Mouse (Mus musculus) heart, postnatal 25 days (tissue): ENCODE results near the gene Phlda3. TPM values are rescaled to one million over a fixed set of nuclear protein-coding genes. Genes with fewer than 3 reads are reported as not detected.

ENCODE experiments used
- DNase-seq: peaks from one replicate; pipeline ENCODE4 v3.0.0; 2022; ENCODE audit warnings: low spot score
- intact Hi-C: fragments of 180-260 bp; cut with DNase I; formaldehyde crosslinking; loops from one replicate; pipeline ENCODE4 v1.15.1; 2025
- total RNA-seq, 2 experiments: library from RNA; stranded (reverse); gene quantifications; 2 replicates each; pipeline ENCODE4 v1.2.3; 2021

Gene Phlda3
- 10 to 100 TPM; 12.9 to 14.6 TPM for total RNA-seq

GRCm38 (mm10) chr1:135765645-135766591, at the start of gene Phlda3:
Phlda3 (plus strand) TSS chr1:135766119.
- intact Hi-C loops = no loop called here
- peak; percentile 80 for DNase-seq

- DNase-seq = peak; percentile 56
- intact Hi-C loops = loop anchor here (1.0 to 2.0 kb wide), 3 partner anchors 33 to 69 kb away; no protein-coding TSS in a partner anchor
These were observed 46.4 kb upstream of the Phlda3 start for GRCm38 (mm10) chr1:135719486-135719885.

- intact Hi-C loops = loop anchor here (1.0 to 2.0 kb wide), 3 partner anchors 32 to 69 kb away; no protein-coding TSS in a partner anchor
- no peak for DNase-seq
These were observed 45.9 kb upstream of the Phlda3 start, which contains the start of gene Csrp1 for GRCm38 (mm10) chr1:135719983-135720382. Csrp1 (plus strand) TSS chr1:135720061.

- intact Hi-C loops = no loop called here
These were observed 42.9 kb upstream of the Phlda3 start for GRCm38 (mm10) chr1:135723016-135723415.

GRCm38 (mm10) chr1:135724134-135724533, 41.8 kb upstream of the Phlda3 start:
- no peak for DNase-seq
- intact Hi-C loops = no loop called here

More at GRCm38 (mm10) chr1:135723016-135723415, 42.9 kb upstream of the Phlda3 start:
- DNase-seq = no peak

- intact Hi-C loops = no loop called here
- no peak for DNase-seq
These were observed 40.6 kb upstream of the Phlda3 start for GRCm38 (mm10) chr1:135725324-135725723.

- intact Hi-C loops = no loop called here
- no peak for DNase-seq
These were observed 40.0 kb upstream of the Phlda3 start for GRCm38 (mm10) chr1:135725936-135726335.

GRCm38 (mm10) chr1:135728631-135729366, 37.1 kb upstream of the Phlda3 start:
- intact Hi-C loops = no loop called here

GRCm38 (mm10) chr1:135729367-135729713, 36.6 kb upstream of the Phlda3 start:
- DNase-seq = no peak

More at GRCm38 (mm10) chr1:135728631-135729366, 37.1 kb upstream of the Phlda3 start:
- DNase-seq = peak; percentile 87

GRCm38 (mm10) chr1:135729821-135730220, 36.1 kb upstream of the Phlda3 start:
- no peak for DNase-seq

More at GRCm38 (mm10) chr1:135729367-135729713, 36.6 kb upstream of the Phlda3 start:
- intact Hi-C loops = no loop called here

GRCm38 (mm10) chr1:135730296-135730695, 35.6 kb upstream of the Phlda3 start:
- DNase-seq = no peak
- intact Hi-C loops = no loop called here

More at GRCm38 (mm10) chr1:135729821-135730220, 36.1 kb upstream of the Phlda3 start:
- intact Hi-C loops = no loop called here

GRCm38 (mm10) chr1:135731393-135731792, 34.5 kb upstream of the Phlda3 start:
- intact Hi-C loops = no loop called here
- DNase-seq = no peak

GRCm38 (mm10) chr1:135731897-135732684, 33.8 kb upstream of the Phlda3 start:
- DNase-seq = no peak
- intact Hi-C loops = no loop called here

GRCm38 (mm10) chr1:135734225-135734937, 31.5 kb upstream of the Phlda3 start:
- intact Hi-C loops = no loop called here
- peak; percentile 48 for DNase-seq

- no peak for DNase-seq
- intact Hi-C loops = no loop called here
These were observed 30.5 kb upstream of the Phlda3 start for GRCm38 (mm10) chr1:135735460-135735859.

- intact Hi-C loops = no loop called here
- DNase-seq = no peak
These were observed 20.9 kb upstream of the Phlda3 start for GRCm38 (mm10) chr1:135744987-135745386.

- intact Hi-C loops = no loop called here
- no peak for DNase-seq
These were observed 19.7 kb upstream of the Phlda3 start for GRCm38 (mm10) chr1:135746248-135746647.

- peak; percentile 86 for DNase-seq
- intact Hi-C loops = loop anchor here (1.0 kb wide), 2 partner anchors 28 to 34 kb away; no protein-coding TSS in a partner anchor
These were observed 13.1 kb upstream of the Phlda3 start for GRCm38 (mm10) chr1:135752737-135753348.

GRCm38 (mm10) chr1:135755287-135755686, 10.6 kb upstream of the Phlda3 start:
- intact Hi-C loops = no loop called here
- peak; percentile 76 for DNase-seq
